Mouse (Mus musculus): ENCODE data around the gene Ndufa4.
"Not testable (repeated sequence)": the region's sequence is repeated elsewhere in the genome, so short reads cannot be mapped to it uniquely, and the experiment has no call there.

DNA sequence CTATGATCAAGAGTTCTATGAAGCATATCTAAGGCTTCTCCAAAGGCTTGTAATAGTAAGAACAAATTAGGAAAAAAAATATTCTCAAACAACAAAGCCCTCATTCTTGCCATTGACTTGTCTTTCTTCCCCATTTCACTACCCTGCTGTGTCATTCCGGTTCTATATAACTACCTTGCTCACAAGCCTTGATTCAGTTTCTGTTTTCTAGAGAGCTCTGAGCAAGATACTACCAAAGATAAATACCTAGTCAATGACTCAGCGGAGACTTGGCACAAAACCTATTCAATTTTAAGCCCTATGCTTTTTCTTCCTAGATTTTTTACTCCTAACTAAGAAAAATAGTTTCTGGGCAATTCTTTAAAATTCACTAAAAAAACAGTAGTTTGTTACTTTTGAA lies 31.9 kb downstream of the Ndufa4 start:
- not testable (repeated sequence) for TF ChIP-seq GATA1 (IDR thresholded peaks at IDR 0.05; ENCODE audit: borderline replicate concordance, low read length); CTCF (IDR thresholded peaks at IDR 0.05; ENCODE audit: low read depth, low read length); TAL1 (conservative IDR thresholded peaks at IDR 0.05; ENCODE audit: low read depth, low read length); POLR2AphosphoS5 (IDR thresholded peaks at IDR 0.05; ENCODE audit: insufficient replicate concordance, low read depth, low read length); GATA2 (IDR thresholded peaks at IDR 0.05; ENCODE audit: borderline replicate concordance, low read depth, low read length)
